Mouse (Mus musculus): ENCODE results near the gene Hsd11b1.

Gene Hsd11b1

GRCm38 (mm10) chr1:193263955-193264598, at the start of gene Hsd11b1:
TSS of gene Hsd11b1 (minus strand) at chr1:193264075.
- DNase-seq (ENCODE audit: low spot score), result peak; percentile 86

GRCm38 (mm10) chr1:193311596-193311995, 47.7 kb upstream of the Hsd11b1 start:
- DNase-seq (ENCODE audit: low spot score), result no peak

GRCm38 (mm10) chr1:193310519-193311085, 46.7 kb upstream of the Hsd11b1 start:
- DNase-seq (ENCODE audit: low spot score), result no peak

GRCm38 (mm10) chr1:193309785-193310518, 46.1 kb upstream of the Hsd11b1 start:
- no peak for DNase-seq (ENCODE audit: low spot score)

GRCm38 (mm10) chr1:193306832-193307231, 43.0 kb upstream of the Hsd11b1 start:
- no peak for DNase-seq (ENCODE audit: low spot score)

- no peak for DNase-seq (ENCODE audit: low spot score)
Measured at GRCm38 (mm10) chr1:193305386-193305785, 41.5 kb upstream of the Hsd11b1 start.

- DNase-seq (ENCODE audit: low spot score), result no peak
Measured at GRCm38 (mm10) chr1:193303096-193303495, 39.2 kb upstream of the Hsd11b1 start.

- DNase-seq (ENCODE audit: low spot score), result no peak
Measured at GRCm38 (mm10) chr1:193302093-193302405, 38.2 kb upstream of the Hsd11b1 start.

- DNase-seq (ENCODE audit: low spot score), result no peak
Measured at GRCm38 (mm10) chr1:193301216-193302092, 37.6 kb upstream of the Hsd11b1 start.

GRCm38 (mm10) chr1:193299995-193300394, 36.1 kb upstream of the Hsd11b1 start:
- no peak for DNase-seq (ENCODE audit: low spot score)

GRCm38 (mm10) chr1:193298141-193298765, 34.4 kb upstream of the Hsd11b1 start:
- DNase-seq (ENCODE audit: low spot score), result no peak

GRCm38 (mm10) chr1:193295920-193296319, 32.0 kb upstream of the Hsd11b1 start:
- DNase-seq (ENCODE audit: low spot score), result no peak

GRCm38 (mm10) chr1:193293926-193294325, 30.1 kb upstream of the Hsd11b1 start:
- DNase-seq (ENCODE audit: low spot score), result no peak

- DNase-seq (ENCODE audit: low spot score), result no peak
Measured at GRCm38 (mm10) chr1:193293039-193293438, 29.2 kb upstream of the Hsd11b1 start.

GRCm38 (mm10) chr1:193290686-193291085, 26.8 kb upstream of the Hsd11b1 start:
- no peak for DNase-seq (ENCODE audit: low spot score)

GRCm38 (mm10) chr1:193289914-193290313, 26.0 kb upstream of the Hsd11b1 start:
- no peak for DNase-seq (ENCODE audit: low spot score)

GRCm38 (mm10) chr1:193289076-193289475, 25.2 kb upstream of the Hsd11b1 start:
- DNase-seq (ENCODE audit: low spot score), result no peak

- DNase-seq (ENCODE audit: low spot score), result no peak
Measured at GRCm38 (mm10) chr1:193287578-193287977, 23.7 kb upstream of the Hsd11b1 start.

- DNase-seq (ENCODE audit: low spot score), result peak; percentile 60
Measured at GRCm38 (mm10) chr1:193285766-193286325, 22.0 kb upstream of the Hsd11b1 start.

GRCm38 (mm10) chr1:193284228-193284779, 20.4 kb upstream of the Hsd11b1 start:
- no peak for DNase-seq (ENCODE audit: low spot score)

- no peak for DNase-seq (ENCODE audit: low spot score)
Measured at GRCm38 (mm10) chr1:193281344-193281743, 17.5 kb upstream of the Hsd11b1 start.
